Mouse (Mus musculus) megakaryocyte, embryonic 14.5 days (primary cell): ENCODE data around the gene Pabpn1.

Source experiments
- FLI1 ChIP-seq: IDR thresholded peaks from 2 replicates; pipeline ENCODE4 v1.6.1; 2012; ENCODE audit warnings: low read length, inconsistent platforms, mixed read lengths
- GATA1 ChIP-seq: IDR thresholded peaks from 3 replicates; pipeline ENCODE4 v1.6.1; 2012; ENCODE audit warnings: mixed read lengths, low read length, inconsistent platforms, borderline replicate concordance

- no peak for TF ChIP-seq GATA1
- TF ChIP-seq FLI1: no peak
Measured at GRCm38 (mm10) chr14:54884022-54884712, 8.1 kb upstream of the Pabpn1 start.
